Mouse (Mus musculus): Measurements from ENCODE around the gene Vmn2r7.

GRCm38 (mm10) chr3:64831134-64831533, 13.4 kb downstream of the Vmn2r7 start:
- TF ChIP-seq POLR2A (IDR thresholded peaks at IDR 0.05; ENCODE audit: borderline replicate concordance, control insufficient read depth, low read depth, low read length) = no peak
- TF ChIP-seq CTCF (IDR thresholded peaks at IDR 0.05; ENCODE audit: control insufficient read depth, insufficient read depth, low read length) = no peak

All from bone marrow, adult 2 months (tissue).